Mouse (Mus musculus) embryonic stem cell, embryonic (primary cell): Measurements from ENCODE around the gene Pdcd6.

ENCODE experiments used
- CTCF ChIA-PET, 4 experiments: fragments of 300-600 bp in 2 of 4; fragments of 350-600 bp in 2 of 4; sonication (Branson Sonifier 250); formaldehyde crosslinking; loops; one replicate each; lab custom pipeline; 2022; ENCODE audit warnings: inconsistent platforms in 2 of 4; lab: Charles Lee
- POLR2A ChIA-PET, 4 experiments: fragments of 300-600 bp in 2 of 4; fragments of 350-600 bp in 2 of 4; sonication (Branson Sonifier 250); formaldehyde crosslinking; loops; one replicate each; lab custom pipeline; 2022; ENCODE audit warnings: antibody characterized with exemption in 4 of 4, inconsistent platforms in 1 of 4; lab: Charles Lee

Pdcd6 gene

DNA sequence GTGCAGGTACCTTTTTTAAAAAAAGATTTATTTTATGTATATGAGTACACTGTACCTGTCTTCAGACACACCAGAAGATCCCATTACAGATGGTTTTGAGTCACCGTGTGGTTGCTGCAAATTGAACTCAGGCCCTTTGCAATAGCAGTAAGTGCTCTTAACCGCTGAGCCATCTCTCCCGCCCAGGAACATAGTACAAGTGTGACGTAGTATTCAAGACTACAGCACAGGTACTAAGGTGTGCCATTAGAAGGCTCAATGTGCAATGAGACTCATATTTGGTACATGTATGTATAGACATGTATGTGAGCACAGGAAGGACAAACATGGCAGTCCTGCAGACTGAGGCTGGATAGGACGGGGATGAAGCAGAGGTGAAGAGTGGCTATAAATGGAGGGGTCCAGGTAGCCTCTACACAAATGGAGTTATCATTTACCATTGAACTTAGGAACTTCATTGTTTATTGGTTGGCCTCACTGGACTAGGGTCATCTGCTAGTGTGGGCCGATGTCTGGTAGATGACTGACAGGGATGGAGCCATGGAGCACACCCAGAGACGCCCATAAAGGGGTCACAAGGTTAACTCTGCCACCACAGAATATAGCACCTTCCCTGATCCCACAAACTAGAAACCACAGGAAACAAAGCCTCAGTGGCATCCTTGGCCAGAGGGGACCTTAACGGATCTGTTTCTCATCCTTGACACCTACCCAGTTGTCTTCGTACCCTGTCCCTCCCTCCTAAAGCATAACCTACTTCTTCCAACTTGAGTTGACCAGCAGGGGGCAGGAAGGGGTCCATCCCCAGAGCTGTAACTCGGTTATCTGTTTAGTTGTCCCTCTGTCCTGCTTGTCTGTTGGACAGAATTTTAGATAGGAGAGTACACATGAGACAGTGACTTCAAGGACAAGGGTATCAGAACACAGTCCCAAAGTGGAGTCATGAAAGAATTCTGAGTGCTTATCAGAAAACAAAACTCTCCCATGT, 15.0 kb downstream of the Pdcd6 start:
- POLR2A ChIA-PET, result interaction anchor here in 3 of 4 experiments (0.7 to 1.7 kb wide), 6 partner anchors 9 to 585 kb away, joined by 3 to 8 read pairs (median 4); partner anchors contain the start of genes Pdcd6 (in 2 of the 3) and Cep72 (in 1 of the 3)
- CTCF ChIA-PET, result interaction anchor here (0.6 to 1.7 kb wide), 23 partner anchors 8 to 889 kb away, joined by 3 to 13 read pairs (median 5); partner anchors contain the start of genes Pdcd6 (in 3 of the 4) and Ahrr (in 2 of the 4)

DNA sequence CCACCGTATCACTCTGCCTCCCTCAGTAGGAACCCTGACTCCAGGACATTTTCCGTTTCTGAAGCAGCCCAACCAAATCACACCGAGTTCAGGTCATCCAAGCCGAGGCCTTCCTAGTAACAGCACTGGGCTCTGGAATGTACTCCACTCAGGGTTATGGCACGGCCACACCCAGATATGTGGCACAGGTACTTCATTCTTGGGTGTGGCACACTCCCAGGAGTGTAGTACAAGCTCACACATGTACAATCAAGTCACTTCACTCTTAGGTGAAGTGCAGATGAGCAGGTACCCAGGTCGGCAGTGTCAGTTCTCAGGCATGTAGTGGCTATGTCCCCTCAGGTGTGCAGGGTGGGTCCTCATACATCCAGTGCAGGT, 15.8 kb downstream of the Pdcd6 start:
- POLR2A ChIA-PET, result interaction anchor here in 2 of 4 experiments (0.7 to 1.7 kb wide), 3 partner anchors 15 to 584 kb away, joined by 3 to 8 read pairs (median 5); partner anchors contain the start of gene Pdcd6 (in 2 of the 2)
- CTCF ChIA-PET, result interaction anchor here (0.6 to 1.7 kb wide), 21 partner anchors 10 to 655 kb away, joined by 3 to 13 read pairs (median 5); partner anchors contain the start of genes Pdcd6 (in 4 of the 4), Ahrr (in 2 of the 4), Brd9 (in 1 of the 4) and Exoc3 (in 1 of the 4)

DNA sequence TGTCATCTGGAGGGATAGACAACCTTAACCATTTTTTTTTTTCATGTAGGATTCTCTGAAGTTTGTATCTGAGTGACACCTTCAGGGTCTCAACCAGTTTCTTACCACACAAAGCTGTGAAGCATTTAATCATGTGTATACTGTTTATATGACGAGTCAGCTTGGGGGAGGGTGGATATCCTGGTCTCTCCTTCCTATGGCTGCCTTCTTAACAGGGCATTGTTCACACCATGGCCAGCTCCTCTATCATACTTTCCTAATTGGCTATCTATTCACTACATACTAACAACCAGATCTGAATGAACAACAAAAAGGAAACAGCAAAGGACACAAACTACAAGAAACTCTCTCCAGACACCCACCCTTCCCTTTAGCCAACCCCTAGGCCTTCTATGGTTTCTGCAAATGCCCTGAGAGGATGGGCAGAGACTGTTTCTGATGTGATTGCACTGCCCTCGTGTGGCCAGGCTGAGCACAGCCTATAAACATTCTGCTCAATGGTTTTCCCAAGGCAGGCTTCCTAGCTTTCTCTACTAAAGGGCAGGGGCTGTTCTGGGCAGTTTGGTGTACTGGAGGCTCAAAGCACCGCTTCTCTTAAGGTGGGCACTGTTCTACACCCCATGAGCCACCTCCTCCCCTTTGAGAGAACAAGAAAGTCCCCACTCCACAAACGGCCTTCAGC, 16.3 kb downstream of the Pdcd6 start:
- POLR2A ChIA-PET, result interaction anchor here in 2 of 4 experiments (0.6 to 1.7 kb wide), 5 partner anchors 15 to 584 kb away, joined by 3 to 8 read pairs (median 5); partner anchors contain the start of gene Pdcd6 (in 2 of the 2)
- CTCF ChIA-PET, result interaction anchor here (0.6 to 1.7 kb wide), 23 partner anchors 9 to 655 kb away, joined by 3 to 13 read pairs (median 5); partner anchors contain the start of genes Pdcd6 (in 4 of the 4), Ahrr (in 2 of the 4), Brd9 (in 1 of the 4) and Exoc3 (in 1 of the 4)

DNA sequence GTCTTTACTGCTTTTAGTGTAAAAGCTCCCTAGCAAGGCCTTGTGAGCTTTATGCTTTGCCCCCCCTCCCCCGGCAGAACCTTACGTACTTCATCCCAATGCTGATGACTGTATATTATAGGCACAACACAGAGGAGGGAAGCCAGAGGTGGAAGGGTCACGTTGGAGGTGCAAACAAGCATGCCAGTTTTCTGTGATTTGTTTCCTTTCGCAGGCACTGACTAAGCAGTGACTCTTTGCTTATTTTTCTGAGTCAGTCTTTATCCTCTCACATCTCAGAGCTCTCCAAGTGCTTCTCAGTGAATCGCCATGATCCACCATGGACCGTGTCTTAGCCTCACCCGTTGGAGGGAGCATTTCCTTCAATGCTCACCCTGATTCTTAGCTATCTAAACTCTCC, 21.0 kb downstream of the Pdcd6 start:
- ChIA-PET CTCF (interaction anchor here in 1 of 4 experiments (0.9 kb wide), 1 partner anchor 794 kb away, joined by 3 read pairs; no protein-coding TSS in a partner anchor), POLR2A (interaction anchor here in 2 of 4 experiments (0.6 to 2.9 kb wide), 7 partner anchors 18 to 103 kb away, joined by 3 to 11 read pairs (median 4); partner anchors contain the start of genes Ftl1-ps1 (in 1 of the 2) and Pdcd6 (in 1 of the 2))

DNA sequence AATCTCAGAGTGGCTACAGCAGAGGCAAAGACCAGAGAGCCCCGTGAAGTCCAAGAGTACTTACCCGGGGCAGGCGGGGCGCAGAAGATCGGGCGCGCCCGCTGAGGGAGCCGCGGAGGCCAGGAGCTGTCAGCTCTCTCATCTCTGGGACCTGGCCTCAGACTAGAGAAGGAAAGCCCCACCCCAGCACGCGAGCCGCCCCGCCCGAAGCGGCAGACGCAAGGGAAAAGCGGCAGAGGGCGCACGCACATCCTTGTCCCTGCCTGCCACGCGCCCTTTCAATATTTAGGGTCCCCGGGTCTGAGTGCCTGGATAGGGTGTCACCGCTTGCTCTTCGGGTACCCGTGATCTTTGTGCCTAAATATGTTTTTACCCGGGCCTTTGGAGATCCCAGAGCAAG, 25.2 kb downstream of the Pdcd6 start, which contains the start of gene Ahrr:
Ahrr (minus strand) TSS at position 165 of the 400 bp plus-strand sequence.
- ChIA-PET POLR2A (interaction anchor here in 3 of 4 experiments (0.6 to 2.0 kb wide), 7 partner anchors 15 to 550 kb away, joined by 3 to 7 read pairs (median 3); partner anchors contain the start of genes Pdcd6 (in 2 of the 3) and Exoc3 (in 1 of the 3)), CTCF (interaction anchor here in 3 of 4 experiments (0.6 to 2.1 kb wide), 9 partner anchors 9 to 74 kb away, joined by 3 to 9 read pairs (median 6); partner anchors contain the start of gene Pdcd6 (in 1 of the 3))

DNA sequence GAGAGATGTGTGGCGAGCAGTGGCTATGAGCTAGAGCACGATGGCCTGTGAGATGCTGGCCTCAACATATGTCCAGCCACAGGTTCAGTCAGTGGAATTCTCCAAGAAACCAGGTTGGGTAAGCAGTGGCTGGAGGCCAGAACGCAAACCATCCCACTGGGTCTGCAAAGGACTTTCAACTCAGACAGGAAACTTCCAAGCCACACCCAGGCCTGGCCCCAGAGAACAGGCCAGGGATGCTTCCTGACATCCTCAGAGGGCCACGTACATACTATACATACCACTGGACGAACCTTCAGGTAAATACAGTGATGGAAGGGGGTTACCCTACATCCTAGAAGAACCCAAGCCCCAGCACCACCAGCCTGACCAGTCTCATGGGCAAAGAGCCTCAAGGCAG, 27.7 kb downstream of the Pdcd6 start:
- POLR2A ChIA-PET, result interaction anchor here in 1 of 4 experiments (1.6 kb wide), 1 partner anchor 227 kb away, joined by 3 read pairs; the partner anchor contains the start of gene Cep72
- CTCF ChIA-PET, result no interaction called here

DNA sequence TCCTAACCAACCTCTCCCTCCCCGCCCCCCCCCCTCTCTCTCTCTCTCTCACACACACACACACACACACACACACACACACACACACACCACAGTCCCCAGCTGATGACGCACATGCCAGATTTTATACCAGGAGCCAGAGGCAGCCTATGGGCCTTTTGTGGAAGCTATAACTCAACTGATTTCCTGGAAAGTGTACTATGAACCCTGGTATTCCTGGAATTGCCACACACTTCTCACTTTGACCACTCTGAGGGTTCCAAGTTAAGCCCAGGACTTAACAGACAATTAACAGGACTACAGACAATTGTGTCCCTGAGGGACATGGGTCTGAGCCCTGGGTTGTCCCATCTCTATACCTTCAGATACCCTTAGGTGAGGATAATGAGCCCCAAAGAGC, 35.1 kb downstream of the Pdcd6 start:
- CTCF ChIA-PET, result no interaction called here
- POLR2A ChIA-PET, result interaction anchor here in 1 of 4 experiments (1.1 kb wide), 1 partner anchor 34 kb away, joined by 3 read pairs; no protein-coding TSS in a partner anchor

DNA sequence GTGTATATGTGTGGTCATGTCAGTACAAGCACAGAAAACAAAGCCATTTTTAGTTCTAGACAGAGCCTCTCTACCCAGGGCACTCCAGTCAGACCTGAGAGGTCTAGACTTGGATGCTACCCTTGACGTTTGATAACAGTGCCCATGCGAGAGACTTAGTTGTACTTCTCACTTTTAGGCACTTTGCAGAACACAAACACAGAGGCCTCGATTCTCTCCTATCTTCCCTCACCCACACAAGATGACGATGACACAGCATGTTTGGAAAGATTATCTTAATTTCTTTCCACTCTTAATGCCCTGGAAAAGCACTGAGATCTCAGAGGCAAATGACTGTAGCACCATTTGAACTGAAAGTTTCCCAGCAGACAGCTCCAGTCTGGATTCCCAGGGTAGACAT, 41.7 kb downstream of the Pdcd6 start:
- ChIA-PET POLR2A (no interaction called here), CTCF (interaction anchor here in 1 of 4 experiments (0.7 kb wide), 1 partner anchor 26 kb away, joined by 3 read pairs; no protein-coding TSS in a partner anchor)

DNA sequence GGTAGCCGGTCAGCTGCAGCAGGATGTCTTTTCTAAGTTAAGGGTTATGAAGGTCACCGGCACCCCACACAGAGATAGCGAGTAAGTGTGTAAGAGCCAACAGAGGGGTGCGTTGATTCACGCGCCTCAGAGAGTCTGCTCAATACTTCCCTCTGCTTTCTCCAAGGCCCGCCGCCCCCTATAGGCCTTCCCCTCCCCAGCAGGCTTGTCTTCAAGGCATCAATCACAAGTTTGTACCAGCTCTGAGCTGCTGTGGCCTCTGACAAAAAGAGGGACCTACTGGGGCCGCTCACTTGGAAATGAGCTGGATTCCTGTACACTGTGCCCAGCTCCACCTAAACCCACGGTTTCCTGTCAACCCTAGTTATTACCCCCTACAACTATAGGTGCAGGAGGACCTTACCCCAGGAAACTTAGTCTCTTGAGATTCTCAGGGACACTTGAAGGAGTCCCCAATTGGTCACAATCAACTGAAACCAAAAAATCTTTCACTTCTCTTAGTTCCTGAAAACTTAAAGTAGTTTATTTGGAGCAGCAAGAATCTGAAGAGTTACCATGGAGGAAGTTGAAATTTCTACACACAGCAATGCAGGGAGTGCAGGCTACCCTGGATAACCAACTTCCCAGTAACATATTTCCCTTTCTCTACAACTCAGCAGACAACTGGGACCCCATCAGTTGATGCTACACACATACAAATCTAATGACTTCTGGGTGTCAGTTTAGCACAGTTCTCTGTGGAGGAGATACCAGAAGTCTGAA, 57.0 kb downstream of the Pdcd6 start:
- ChIA-PET CTCF (interaction anchor here in 3 of 4 experiments (0.6 to 1.6 kb wide), 8 partner anchors 16 to 1111 kb away, joined by 3 to 11 read pairs (median 3); partner anchors contain the start of genes Ahrr (in 1 of the 3) and Exoc3 (in 1 of the 3)), POLR2A (interaction anchor here in 3 of 4 experiments (0.7 to 2.3 kb wide), 14 partner anchors 9 to 323 kb away, joined by 3 to 11 read pairs (median 4); partner anchors contain the start of genes Cep72 (in 2 of the 3), Brd9 (in 1 of the 3), Exoc3 (in 1 of the 3) and Pdcd6 (in 1 of the 3))

DNA sequence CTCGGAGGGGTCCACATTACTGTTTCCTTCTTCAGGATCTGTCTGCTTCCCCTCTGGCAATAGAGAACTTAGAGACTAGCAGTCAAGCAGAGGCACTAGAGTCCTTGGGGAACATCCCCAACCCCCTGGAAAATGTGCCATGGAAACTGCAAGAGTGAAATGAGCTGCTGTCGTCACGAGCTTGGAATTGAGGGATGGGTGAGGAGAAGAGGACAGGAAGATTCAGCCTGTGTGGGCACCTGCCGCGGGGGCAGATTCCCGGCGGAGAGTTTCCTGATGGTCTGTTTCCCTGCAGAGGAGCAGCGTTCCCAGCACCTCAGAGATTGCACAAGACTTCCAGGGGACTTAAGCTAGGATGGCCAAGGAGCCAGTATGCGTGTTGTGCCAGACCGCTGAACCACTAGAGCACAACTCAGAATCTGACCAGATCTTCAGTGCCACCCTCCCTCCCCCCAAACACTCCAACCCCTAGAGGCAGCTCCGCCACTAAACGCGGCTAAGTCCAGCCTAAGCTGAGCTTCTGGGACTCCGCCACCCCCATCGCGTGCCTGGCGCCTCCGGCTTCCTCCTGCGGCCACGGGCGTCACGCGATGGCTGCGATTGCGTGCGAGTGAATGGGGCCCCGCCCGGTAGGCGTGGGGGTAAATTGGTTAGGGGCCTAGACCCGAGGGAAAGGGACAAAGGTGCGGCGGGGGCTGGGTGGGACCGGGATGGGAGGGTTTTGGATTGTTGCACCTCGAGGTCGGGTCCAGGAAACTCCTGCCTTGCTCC, 57.7 kb downstream of the Pdcd6 start:
- ChIA-PET CTCF (interaction anchor here in 3 of 4 experiments (0.6 to 1.6 kb wide), 9 partner anchors 15 to 1110 kb away, joined by 3 to 11 read pairs (median 3); partner anchors contain the start of genes Ahrr (in 1 of the 3) and Exoc3 (in 1 of the 3)), POLR2A (interaction anchor here in 3 of 4 experiments (0.7 to 2.3 kb wide), 15 partner anchors 8 to 322 kb away, joined by 3 to 11 read pairs (median 4); partner anchors contain the start of genes Cep72 (in 2 of the 3), Brd9 (in 1 of the 3), Exoc3 (in 1 of the 3) and Pdcd6 (in 1 of the 3))
